Mouse (Mus musculus): ENCODE measurements around the gene Tmem260. TPM values are rescaled to one million over a fixed set of nuclear protein-coding genes. Genes with fewer than 3 reads are reported as not detected.

Tmem260 gene
- polyA plus RNA-seq, 1 experiment: 4.1 TPM

GRCm38 (mm10) chr14:48421996-48422395 lies 23.9 kb upstream of the Tmem260 start:
- no peaks in the 10 kb centered on the region for H3K79me3 ChIP-seq (ENCODE audit: low read depth)
- H3ac ChIP-seq (ENCODE audit: control insufficient read depth, insufficient read length, low read depth): no peak overlapping the region
- TF ChIP-seq MYOG (IDR thresholded peaks at IDR 0.05; ENCODE audit: control insufficient read depth, extremely low read depth, insufficient read length): no peak
- TF ChIP-seq USF1 (IDR thresholded peaks at IDR 0.05; ENCODE audit: low read depth): no peak
- no peak for TF ChIP-seq MAX (IDR thresholded peaks at IDR 0.05)
- TF ChIP-seq MYOD1 (IDR thresholded peaks at IDR 0.05; ENCODE audit: control insufficient read depth, insufficient read length, low read depth): peak; percentile 68
- no peak for TF ChIP-seq CEBPB (IDR thresholded peaks at IDR 0.05; ENCODE audit: low read depth)
- no peak for TF ChIP-seq FOSL1 (IDR thresholded peaks at IDR 0.05; ENCODE audit: insufficient read depth, low read length, poor library complexity, severe bottlenecking)
- H3K79me2 ChIP-seq (ENCODE audit: control insufficient read depth, insufficient read depth): no peaks in the 10 kb centered on the region
- H3K27me3 ChIP-seq (ENCODE audit: control insufficient read depth, insufficient read depth, insufficient read length): peaks cover 6% of the 10 kb centered on the region
- H3K4me3 ChIP-seq (ENCODE audit: insufficient read depth, poor library complexity, severe bottlenecking): no peak overlapping the region
- H3K36me3 ChIP-seq (ENCODE audit: control insufficient read depth, insufficient read depth): no peaks in the 10 kb centered on the region

DNA sequence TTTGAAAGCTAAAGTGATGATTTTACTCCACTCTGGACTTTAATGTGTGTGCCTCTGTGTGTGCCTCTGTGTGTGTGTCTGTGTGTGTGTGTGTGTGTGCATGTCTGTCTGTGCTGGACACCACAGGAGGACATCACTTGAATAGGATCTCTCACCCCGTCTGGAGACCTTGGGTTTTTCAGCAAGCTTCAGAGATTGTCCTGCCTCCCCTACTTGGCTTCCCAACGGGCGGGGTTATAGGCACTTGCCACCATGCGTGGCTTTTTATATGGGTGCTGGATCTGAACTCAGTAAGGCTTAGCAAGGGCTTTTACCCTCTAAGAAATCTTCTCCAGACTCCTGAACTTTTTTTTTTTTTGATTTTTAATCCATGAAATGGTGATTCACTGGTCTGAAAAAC lies 23.5 kb upstream of the Tmem260 start:
- H3K79me3 ChIP-seq (ENCODE audit: low read depth): no peaks in the 10 kb centered on the region
- TF ChIP-seq MYOG (IDR thresholded peaks at IDR 0.05; ENCODE audit: control insufficient read depth, extremely low read depth, insufficient read length) (no peak), MYOD1 (IDR thresholded peaks at IDR 0.05; ENCODE audit: control insufficient read depth, insufficient read length, low read depth) (no peak), FOSL1 (IDR thresholded peaks at IDR 0.05; ENCODE audit: insufficient read depth, low read length, poor library complexity, severe bottlenecking) (no peak), MAX (IDR thresholded peaks at IDR 0.05) (no peak), CTCF (IDR thresholded peaks at IDR 0.05; ENCODE audit: control insufficient read depth, insufficient read depth, insufficient read length) (no peak), CEBPB (IDR thresholded peaks at IDR 0.05; ENCODE audit: low read depth) (no peak), USF1 (IDR thresholded peaks at IDR 0.05; ENCODE audit: low read depth) (no peak)

GRCm38 (mm10) chr14:48422901-48423300 lies 23.0 kb upstream of the Tmem260 start:
- no peaks in the 10 kb centered on the region for H3K27me3 ChIP-seq (ENCODE audit: control insufficient read depth, insufficient read depth, insufficient read length)
- H3K79me3 ChIP-seq (ENCODE audit: low read depth): no peaks in the 10 kb centered on the region
- H3K36me3 ChIP-seq (ENCODE audit: control insufficient read depth, insufficient read depth): no peaks in the 10 kb centered on the region
- TF ChIP-seq MAX (IDR thresholded peaks at IDR 0.05) (no peak), CEBPB (IDR thresholded peaks at IDR 0.05; ENCODE audit: low read depth) (no peak), FOSL1 (IDR thresholded peaks at IDR 0.05; ENCODE audit: insufficient read depth, low read length, poor library complexity, severe bottlenecking) (no peak), CTCF (IDR thresholded peaks at IDR 0.05; ENCODE audit: control insufficient read depth, insufficient read depth, insufficient read length) (no peak), MYOG (IDR thresholded peaks at IDR 0.05; ENCODE audit: control insufficient read depth, extremely low read depth, insufficient read length) (no peak), MYOD1 (IDR thresholded peaks at IDR 0.05; ENCODE audit: control insufficient read depth, insufficient read length, low read depth) (no peak), USF1 (IDR thresholded peaks at IDR 0.05; ENCODE audit: low read depth) (no peak)
- H3ac ChIP-seq (ENCODE audit: control insufficient read depth, insufficient read length, low read depth): no peak overlapping the region
- H3K79me2 ChIP-seq (ENCODE audit: control insufficient read depth, insufficient read depth): no peaks in the 10 kb centered on the region
- no peak overlapping the region for H3K4me3 ChIP-seq (ENCODE audit: insufficient read depth, poor library complexity, severe bottlenecking)

More for the DNA sequence above, 23.5 kb upstream of the Tmem260 start:
- H3K4me3 ChIP-seq (ENCODE audit: insufficient read depth, poor library complexity, severe bottlenecking): no peak overlapping the region
- no peak overlapping the region for H3ac ChIP-seq (ENCODE audit: control insufficient read depth, insufficient read length, low read depth)
- H3K79me2 ChIP-seq (ENCODE audit: control insufficient read depth, insufficient read depth): no peaks in the 10 kb centered on the region
- H3K36me3 ChIP-seq (ENCODE audit: control insufficient read depth, insufficient read depth): no peaks in the 10 kb centered on the region
- H3K27me3 ChIP-seq (ENCODE audit: control insufficient read depth, insufficient read depth, insufficient read length): peaks cover 3% of the 10 kb centered on the region

DNA sequence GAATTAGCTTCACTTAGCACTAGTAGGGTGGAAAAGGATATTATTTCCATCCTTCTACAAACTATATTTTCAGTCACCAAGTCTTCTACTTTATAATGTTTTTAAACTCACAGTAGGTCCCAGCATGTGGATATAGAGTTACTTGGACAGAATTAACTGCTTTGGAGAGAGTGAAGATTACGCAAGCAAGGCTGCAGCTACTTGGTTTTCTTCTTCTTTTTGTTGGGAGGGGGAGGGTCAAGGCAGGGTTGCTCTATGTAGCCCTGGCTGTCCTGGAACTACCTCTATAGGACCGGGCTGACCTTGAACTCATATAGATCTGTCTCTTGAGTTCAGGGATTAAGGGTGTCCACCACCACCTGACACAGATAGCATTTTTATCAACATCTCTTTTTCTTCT lies 13.9 kb upstream of the Tmem260 start:
- Histone ChIP-seq H3K4me3 (ENCODE audit: insufficient read depth, poor library complexity, severe bottlenecking) (no peak overlapping the region), H3ac (ENCODE audit: control insufficient read depth, insufficient read length, low read depth) (no peak overlapping the region), H3K79me3 (ENCODE audit: low read depth) (no peaks in the 10 kb centered on the region), H3K27me3 (ENCODE audit: control insufficient read depth, insufficient read depth, insufficient read length) (peaks cover 29% of the 10 kb centered on the region), H3K36me3 (ENCODE audit: control insufficient read depth, insufficient read depth) (no peaks in the 10 kb centered on the region), H3K79me2 (ENCODE audit: control insufficient read depth, insufficient read depth) (no peaks in the 10 kb centered on the region)
- TF ChIP-seq USF1 (IDR thresholded peaks at IDR 0.05; ENCODE audit: low read depth): no peak
- no peak for TF ChIP-seq MYOG (IDR thresholded peaks at IDR 0.05; ENCODE audit: control insufficient read depth, extremely low read depth, insufficient read length)
- no peak for TF ChIP-seq CEBPB (IDR thresholded peaks at IDR 0.05; ENCODE audit: low read depth)
- no peak for TF ChIP-seq CTCF (IDR thresholded peaks at IDR 0.05; ENCODE audit: control insufficient read depth, insufficient read depth, insufficient read length)
- no peak for TF ChIP-seq MYOD1 (IDR thresholded peaks at IDR 0.05; ENCODE audit: control insufficient read depth, insufficient read length, low read depth)
- no peak for TF ChIP-seq FOSL1 (IDR thresholded peaks at IDR 0.05; ENCODE audit: insufficient read depth, low read length, poor library complexity, severe bottlenecking)
- no peak for TF ChIP-seq MAX (IDR thresholded peaks at IDR 0.05)

- Histone ChIP-seq H3K4me3 (ENCODE audit: insufficient read depth, poor library complexity, severe bottlenecking) (no peak overlapping the region), H3K36me3 (ENCODE audit: control insufficient read depth, insufficient read depth) (no peaks in the 10 kb centered on the region), H3ac (ENCODE audit: control insufficient read depth, insufficient read length, low read depth) (no peak overlapping the region), H3K79me2 (ENCODE audit: control insufficient read depth, insufficient read depth) (peaks cover 20% of the 10 kb centered on the region), H3K27me3 (ENCODE audit: control insufficient read depth, insufficient read depth, insufficient read length) (peaks cover 8% of the 10 kb centered on the region), H3K79me3 (ENCODE audit: low read depth) (peaks cover 4% of the 10 kb centered on the region)
- TF ChIP-seq FOSL1 (IDR thresholded peaks at IDR 0.05; ENCODE audit: insufficient read depth, low read length, poor library complexity, severe bottlenecking) (no peak), CTCF (IDR thresholded peaks at IDR 0.05; ENCODE audit: control insufficient read depth, insufficient read depth, insufficient read length) (no peak), CEBPB (IDR thresholded peaks at IDR 0.05; ENCODE audit: low read depth) (no peak), MYOG (IDR thresholded peaks at IDR 0.05; ENCODE audit: control insufficient read depth, extremely low read depth, insufficient read length) (no peak), MAX (IDR thresholded peaks at IDR 0.05) (no peak), USF1 (IDR thresholded peaks at IDR 0.05; ENCODE audit: low read depth) (no peak), MYOD1 (IDR thresholded peaks at IDR 0.05; ENCODE audit: control insufficient read depth, insufficient read length, low read depth) (no peak)
These were observed 2.1 kb upstream of the Tmem260 start for GRCm38 (mm10) chr14:48443796-48444195.

DNA sequence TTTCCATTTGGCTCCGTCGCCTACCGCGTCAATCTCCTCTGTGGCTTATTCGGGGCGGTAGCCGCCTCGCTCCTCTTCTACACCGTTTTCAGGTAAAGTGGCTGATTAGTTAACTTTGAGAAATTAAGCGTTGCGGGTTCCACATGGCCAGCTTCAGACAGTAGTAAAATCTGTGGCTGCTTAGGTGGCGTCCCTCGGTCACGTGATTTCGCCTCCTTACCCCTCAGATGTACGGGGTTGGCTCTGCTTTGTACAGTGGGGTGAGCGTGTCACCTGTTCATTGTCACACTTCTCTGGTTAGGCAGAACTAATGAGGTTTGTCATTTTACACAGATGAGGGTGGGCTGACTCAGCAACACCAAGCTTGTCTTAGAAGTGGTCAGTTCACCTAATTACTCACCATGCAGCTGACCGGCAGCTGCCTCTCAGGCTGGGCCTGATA lies 6.1 kb downstream of the Tmem260 start:
- Histone ChIP-seq H3K4me3 (ENCODE audit: insufficient read depth, poor library complexity, severe bottlenecking) (no peak overlapping the region), H3K27me3 (ENCODE audit: control insufficient read depth, insufficient read depth, insufficient read length) (no peaks in the 10 kb centered on the region), H3K79me2 (ENCODE audit: control insufficient read depth, insufficient read depth) (peaks cover 13% of the 10 kb centered on the region), H3K79me3 (ENCODE audit: low read depth) (no peaks in the 10 kb centered on the region), H3K36me3 (ENCODE audit: control insufficient read depth, insufficient read depth) (no peaks in the 10 kb centered on the region), H3ac (ENCODE audit: control insufficient read depth, insufficient read length, low read depth) (peak overlapping the region; percentile 15)
- TF ChIP-seq MYOD1 (IDR thresholded peaks at IDR 0.05; ENCODE audit: control insufficient read depth, insufficient read length, low read depth) (peak; percentile 92), USF1 (IDR thresholded peaks at IDR 0.05; ENCODE audit: low read depth) (peak; percentile 51), CEBPB (IDR thresholded peaks at IDR 0.05; ENCODE audit: low read depth) (no peak), FOSL1 (IDR thresholded peaks at IDR 0.05; ENCODE audit: insufficient read depth, low read length, poor library complexity, severe bottlenecking) (no peak), CTCF (IDR thresholded peaks at IDR 0.05; ENCODE audit: control insufficient read depth, insufficient read depth, insufficient read length) (no peak), MYOG (IDR thresholded peaks at IDR 0.05; ENCODE audit: control insufficient read depth, extremely low read depth, insufficient read length) (no peak), MAX (IDR thresholded peaks at IDR 0.05) (no peak)

Measured in C2C12 (cell line).